Mouse (Mus musculus) G1E (cell line): ENCODE measurements around the gene Vil1. TPM values are rescaled to one million over a fixed set of nuclear protein-coding genes. Genes with fewer than 3 reads are reported as not detected.
"Not testable (repeated sequence)": the region's sequence is repeated elsewhere in the genome, so short reads cannot be mapped to it uniquely, and the experiment has no call there.

Experiments used
- ATAC-seq: 2 replicates; pipeline ENCODE4 v1.8.0; 2016; ENCODE audit warnings: mild to moderate bottlenecking; ENCODE audit not compliant: insufficient number of reproducible peaks, poor library complexity, low FRiP score, severe bottlenecking; ENCODE audit errors: extremely low read depth
- DNase-seq: peaks from one replicate; pipeline ENCODE4 v3.0.0; 2012; ENCODE audit warnings: low spot score
- H3K27me3 ChIP-seq: 2 replicates; pipeline ENCODE4 v1.6.1; 2012; ENCODE audit warnings: mild to moderate bottlenecking, low read length, inconsistent platforms; ENCODE audit not compliant: insufficient read depth
- H3K36me3 ChIP-seq: replicated peaks from 2 replicates; pipeline ENCODE3; 2012; ENCODE audit warnings: mild to moderate bottlenecking, inconsistent platforms
- H3K4me1 ChIP-seq: 2 replicates; pipeline ENCODE4 v1.6.1; 2012; ENCODE audit warnings: low read depth, low read length, inconsistent platforms, mixed read lengths; ENCODE audit not compliant: insufficient read depth
- H3K4me3 ChIP-seq: 2 replicates; pipeline ENCODE4 v1.5.1; 2012; ENCODE audit warnings: low read depth, mild to moderate bottlenecking, inconsistent platforms, low read length, moderate library complexity, mixed read lengths
- H3K9me3 ChIP-seq: replicated peaks from 2 replicates; pipeline ENCODE4 v1.6.1; 2012; ENCODE audit warnings: inconsistent platforms
- CTCF ChIP-seq: IDR thresholded peaks from 2 replicates; pipeline ENCODE4 v1.5.1; 2012; ENCODE audit warnings: low read depth, low read length, inconsistent platforms, mixed read lengths
- GATA1 ChIP-seq: IDR thresholded peaks from 2 replicates; pipeline ENCODE4 v1.6.1; 2012; ENCODE audit warnings: borderline replicate concordance, low read length, inconsistent platforms, mixed read lengths
- GATA2 ChIP-seq: IDR thresholded peaks from 2 replicates; pipeline ENCODE4 v1.6.1; 2012; ENCODE audit warnings: low read depth, low read length, inconsistent platforms, borderline replicate concordance
- POLR2AphosphoS5 ChIP-seq: IDR thresholded peaks from 2 replicates; pipeline ENCODE4 v1.6.1; 2012; ENCODE audit warnings: low read depth, low read length, inconsistent platforms; ENCODE audit not compliant: insufficient replicate concordance
- TAL1 ChIP-seq: conservative IDR thresholded peaks from 2 replicates; pipeline ENCODE4 v1.6.1; 2012; ENCODE audit warnings: low read depth, low read length, inconsistent platforms, mixed read lengths
- polyA plus RNA-seq: library from polyadenylated mRNA; stranded (reverse); fragments of >175 nt; gene quantifications from 2 replicates; pipeline ENCODE4 v1.2.3, GENCODE M21; 2012
- total RNA-seq, 2 experiments: library from RNA; stranded (forward) in 1 of 2; stranded (reverse) in 1 of 2; fragments of 200-1000 nt in 1 of 2; fragments of >200 nt in 1 of 2; fragmentation: Nextera tagmentation in 1 of 2; gene quantifications; 2 replicates each; pipeline ENCODE4 v1.2.3; 2014 to 2017

Gene Vil1
- total and polyA plus RNA-seq, 3 experiments, result 0.35 to 1.1 (median 0.68) TPM

DNA sequence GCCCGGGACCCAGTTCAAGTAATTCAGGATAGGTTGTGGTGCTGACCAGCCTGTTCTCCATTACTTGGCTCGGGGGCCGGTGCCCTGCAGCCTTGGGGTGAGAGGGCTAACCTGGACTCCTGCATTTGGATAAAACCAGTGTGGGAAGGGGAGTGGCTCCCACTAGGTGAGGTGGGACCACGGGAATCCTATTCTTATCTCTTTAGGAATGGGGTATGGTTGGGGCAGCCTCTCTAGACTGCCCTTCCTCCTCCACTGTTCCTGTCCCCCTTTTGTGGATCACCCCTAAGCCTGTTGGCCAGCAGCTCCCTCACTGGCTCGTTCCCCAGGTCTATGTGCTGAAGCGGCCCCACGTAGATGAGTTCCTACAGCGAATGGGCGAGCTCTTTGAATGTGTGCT, 14.9 kb upstream of the Vil1 start:
- DNase-seq (no peak), ATAC-seq (no peak)
- Histone ChIP-seq H3K9me3 (peaks cover 2% of the 10 kb centered on the region; the same call in 1 of the 2 replicates), H3K4me1 (peaks cover 79% of the 10 kb centered on the region), H3K36me3 (peaks cover 30% of the 10 kb centered on the region), H3K27me3 (no peaks in the 10 kb centered on the region), H3K4me3 (no peak overlapping the region; the same call in 1 of the 2 replicates)
- TF ChIP-seq TAL1 (no peak), GATA2 (no peak), POLR2AphosphoS5 (no peak), CTCF (no peak), GATA1 (no peak)

DNA sequence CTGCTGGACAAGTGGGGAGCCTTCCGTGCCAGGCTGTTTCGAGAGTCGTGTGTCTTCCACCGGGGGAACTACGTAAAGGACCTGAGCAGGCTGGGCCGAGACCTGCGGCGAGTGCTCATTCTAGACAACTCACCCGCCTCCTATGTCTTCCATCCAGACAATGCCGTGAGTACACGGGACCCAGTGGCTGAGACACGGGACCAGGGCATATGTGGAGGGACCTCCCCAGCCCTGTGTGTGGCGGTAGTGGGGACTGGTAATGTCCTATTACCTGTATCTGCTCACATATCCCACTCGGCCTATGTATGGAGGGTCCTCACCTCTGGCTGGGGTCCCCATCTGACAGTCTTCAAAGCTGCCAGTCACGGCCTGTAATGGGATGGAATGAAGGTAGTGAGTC, 14.3 kb upstream of the Vil1 start:
- H3K4me1 ChIP-seq, result peaks cover 78% of the 10 kb centered on the region
- DNase-seq, result no peak
- ATAC-seq, result no peak

DNA sequence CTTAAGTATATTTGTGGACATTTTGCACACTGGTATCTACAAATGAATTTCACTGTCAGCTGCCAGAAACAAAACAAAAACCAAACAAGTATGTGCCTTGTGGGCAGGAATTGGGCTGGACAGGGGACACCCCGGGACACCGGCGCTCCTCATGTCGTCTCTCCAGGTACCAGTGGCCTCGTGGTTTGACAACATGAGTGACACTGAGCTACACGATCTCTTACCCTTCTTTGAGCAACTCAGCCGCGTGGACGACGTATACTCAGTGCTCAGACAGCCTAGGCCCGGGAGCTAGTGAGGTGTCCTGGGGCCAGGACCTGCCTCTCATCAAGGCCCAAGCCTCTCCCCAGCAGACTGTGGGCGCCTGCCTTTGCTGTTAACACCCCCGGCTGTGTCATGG, 13.9 kb upstream of the Vil1 start:
- ATAC-seq (no peak), DNase-seq (no peak)
- Histone ChIP-seq H3K9me3 (peaks cover 2% of the 10 kb centered on the region; the same call in 1 of the 2 replicates), H3K4me3 (no peak overlapping the region; the same call in 1 of the 2 replicates), H3K36me3 (peaks cover 30% of the 10 kb centered on the region), H3K27me3 (no peaks in the 10 kb centered on the region), H3K4me1 (peaks cover 74% of the 10 kb centered on the region)
- TF ChIP-seq TAL1 (no peak), GATA2 (no peak), POLR2AphosphoS5 (no peak), GATA1 (no peak), CTCF (no peak)

More for the DNA sequence above, 14.3 kb upstream of the Vil1 start:
- Histone ChIP-seq H3K9me3 (peaks cover 2% of the 10 kb centered on the region; the same call in 1 of the 2 replicates), H3K27me3 (no peaks in the 10 kb centered on the region), H3K4me3 (no peak overlapping the region; the same call in 1 of the 2 replicates), H3K36me3 (peaks cover 30% of the 10 kb centered on the region)
- TF ChIP-seq CTCF, result no peak
- TF ChIP-seq GATA2, result no peak
- no peak for TF ChIP-seq GATA1
- no peak for TF ChIP-seq POLR2AphosphoS5
- no peak for TF ChIP-seq TAL1

DNA sequence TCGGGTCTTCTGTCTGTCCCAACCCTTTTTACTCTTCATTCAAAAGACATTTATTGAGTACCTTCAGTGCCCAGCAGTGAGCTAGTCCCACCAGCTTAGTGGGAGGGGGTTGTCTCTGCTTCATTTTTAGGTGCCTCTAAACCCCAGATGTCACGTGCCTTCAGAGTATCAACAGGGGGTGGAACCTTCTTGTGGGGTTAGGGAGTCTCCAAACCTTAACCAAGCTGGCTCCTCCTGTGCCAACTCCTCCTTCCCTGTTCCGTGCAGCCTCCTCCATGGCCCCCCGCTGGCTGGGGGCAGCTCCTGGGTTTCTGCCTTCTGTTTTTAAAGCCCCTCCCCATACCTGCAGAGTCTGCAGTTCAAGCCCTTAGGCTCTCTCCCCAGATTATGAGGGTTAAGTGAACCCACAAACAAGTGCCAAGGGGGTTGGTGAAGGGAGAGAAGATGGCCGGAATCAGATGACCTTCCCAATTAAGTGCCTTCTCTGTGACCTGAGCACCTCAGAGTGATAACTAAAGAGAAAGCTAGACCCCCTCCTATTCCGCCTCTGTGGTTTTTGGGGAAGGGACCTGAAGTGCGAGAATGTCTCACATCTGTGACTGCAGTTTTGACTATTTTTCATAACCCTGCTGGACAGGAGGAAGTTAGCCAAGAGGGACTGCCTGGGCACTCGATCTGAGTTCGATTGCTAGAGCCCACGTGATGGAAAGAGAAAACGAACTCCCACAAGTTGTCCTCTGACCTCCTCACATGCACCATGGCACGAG, 12.5 kb upstream of the Vil1 start:
- peak; percentile 11; the same call in 1 of the 2 replicates for ATAC-seq

DNA sequence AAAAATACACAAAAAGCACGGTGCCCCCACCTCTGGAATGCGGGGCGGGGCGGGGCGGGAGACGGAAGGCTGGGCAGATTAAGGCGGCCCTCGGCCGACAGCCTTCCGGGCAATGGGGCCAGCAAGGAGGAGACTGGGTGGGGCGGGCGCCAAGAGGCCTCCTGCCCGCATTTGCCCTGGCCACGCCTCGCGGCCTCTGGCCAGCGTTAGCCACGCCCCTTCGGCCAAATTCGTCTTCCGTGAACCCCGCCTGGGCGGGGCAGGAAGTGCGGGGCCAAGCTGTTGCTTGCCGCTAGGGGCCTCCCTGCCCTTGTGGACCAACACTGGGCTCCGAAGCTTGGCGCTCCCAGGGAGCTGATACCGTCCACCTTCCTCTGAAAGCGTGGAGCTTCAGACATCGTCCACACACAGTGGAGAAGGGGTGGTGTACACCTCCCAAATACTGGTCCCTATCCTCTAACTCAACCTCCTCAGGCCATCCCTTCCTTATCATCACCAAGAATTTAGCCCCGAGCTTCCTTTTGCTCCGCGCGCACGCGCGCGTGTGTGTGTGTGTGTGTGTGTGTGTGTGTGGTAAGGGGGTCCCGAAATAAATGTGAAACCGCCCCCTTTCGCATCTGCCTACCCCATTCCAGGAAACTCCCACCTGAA, 11.8 kb upstream of the Vil1 start:
- peak; percentile 77 for ATAC-seq
- peaks cover 81% of the 10 kb centered on the region for H3K4me1 ChIP-seq

More for the DNA sequence above, 12.5 kb upstream of the Vil1 start:
- H3K4me1 ChIP-seq, result peaks cover 77% of the 10 kb centered on the region
- peak overlapping the region; percentile 69; the same call in 1 of the 2 replicates for H3K4me3 ChIP-seq
- not testable (repeated sequence) for H3K27me3 ChIP-seq, DNase-seq, H3K9me3 ChIP-seq
- H3K36me3 ChIP-seq, result peaks cover 30% of the 10 kb centered on the region

DNA sequence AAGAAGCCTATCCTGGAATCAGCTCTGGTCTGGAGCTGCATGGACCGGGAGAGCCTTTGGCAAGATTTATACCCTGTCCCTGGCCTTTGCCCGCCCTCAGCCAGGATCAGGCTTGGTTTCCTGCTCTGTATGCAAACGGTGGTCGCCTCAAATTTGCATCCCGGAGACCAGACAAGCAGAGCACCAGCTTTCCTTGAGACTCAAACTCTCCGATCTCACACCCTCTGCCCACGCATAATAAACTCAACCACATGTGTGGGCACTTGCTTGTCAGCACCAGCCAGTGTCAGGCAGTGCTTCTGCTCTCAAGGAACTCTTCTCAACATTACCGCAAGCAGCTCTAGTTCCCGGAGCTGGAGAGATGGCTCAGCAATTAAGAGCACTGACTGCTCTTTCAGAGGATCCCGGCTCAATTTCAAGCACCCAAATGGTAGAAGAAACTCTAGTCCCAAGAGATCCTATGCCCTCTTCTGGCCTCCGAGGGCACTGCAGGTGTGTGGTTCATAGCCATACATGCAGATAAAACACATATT, 11.2 kb upstream of the Vil1 start:
- ATAC-seq (no peak), DNase-seq (no peak)
- Histone ChIP-seq H3K9me3 (peaks cover 2% of the 10 kb centered on the region; the same call in 1 of the 2 replicates), H3K4me3 (peak overlapping the region; percentile 69), H3K36me3 (peaks cover 27% of the 10 kb centered on the region), H3K4me1 (peaks cover 78% of the 10 kb centered on the region), H3K27me3 (no peaks in the 10 kb centered on the region)
- TF ChIP-seq CTCF, result peak; percentile 46; the same call in 1 of the 2 replicates
- TF ChIP-seq TAL1, result no peak
- no peak for TF ChIP-seq GATA1
- no peak for TF ChIP-seq GATA2
- peak; percentile 1; the same call in 1 of the 2 replicates for TF ChIP-seq POLR2AphosphoS5

More for the DNA sequence above, 11.8 kb upstream of the Vil1 start:
- Histone ChIP-seq H3K9me3 (peaks cover 2% of the 10 kb centered on the region; the same call in 1 of the 2 replicates), H3K36me3 (peaks cover 30% of the 10 kb centered on the region), H3K27me3 (no peaks in the 10 kb centered on the region), H3K4me3 (peak overlapping the region; percentile 69)
- DNase-seq, result peak; percentile 80
- TF ChIP-seq GATA2, result no peak
- no peak for TF ChIP-seq TAL1
- TF ChIP-seq CTCF, result peak; percentile 41; the same call in 1 of the 2 replicates
- TF ChIP-seq POLR2AphosphoS5, result peak; percentile 92
- no peak for TF ChIP-seq GATA1
